Mouse (Mus musculus) liver, postnatal 0 days (tissue): Measurements from ENCODE around the gene Pard3b. TPM values are rescaled to one million over a fixed set of nuclear protein-coding genes. Genes with fewer than 3 reads are reported as not detected.

Experiments
- ATAC-seq: fragments of 200-750 bp; cut with Nextera tagmentation; 2 replicates; pipeline ENCODE4 v1.8.0; 2017; ENCODE audit warnings: mild to moderate bottlenecking, moderate library complexity
- DNase-seq: peaks from one replicate; pipeline ENCODE4 v3.0.0-alpha.2; 2016
- H3K27ac ChIP-seq: fragments of 300-500 bp; sonication (generic); 2 replicates; pipeline ENCODE4 v1.5.1; 2014; ENCODE audit warnings: antibody characterized with exemption, moderate library complexity, mild to moderate bottlenecking, low read depth
- H3K27me3 ChIP-seq: fragments of 300-500 bp; sonication (generic); 2 replicates; pipeline ENCODE4 v1.6.1; 2014; ENCODE audit warnings: low read length, control low read depth, mixed read lengths; ENCODE audit not compliant: insufficient read depth
- H3K36me3 ChIP-seq: fragments of 300-500 bp; sonication (generic); replicated peaks from 2 replicates; pipeline ENCODE4 v1.6.1; 2014; ENCODE audit warnings: mild to moderate bottlenecking, control low read depth, low read length, moderate library complexity, mixed read lengths; ENCODE audit not compliant: insufficient read depth
- H3K4me1 ChIP-seq: fragments of 300-500 bp; sonication (generic); 2 replicates; pipeline ENCODE4 v1.6.1; 2014; ENCODE audit warnings: antibody characterized with exemption, mild to moderate bottlenecking, control low read depth; ENCODE audit not compliant: insufficient read depth
- H3K4me2 ChIP-seq: fragments of 300-500 bp; sonication (generic); 2 replicates; pipeline ENCODE4 v1.6.1; 2014; ENCODE audit warnings: low read depth, mild to moderate bottlenecking, low read length, moderate library complexity, mixed read lengths
- H3K4me3 ChIP-seq: fragments of 300-500 bp; sonication (generic); 2 replicates; pipeline ENCODE4 v1.5.1; 2014; ENCODE audit warnings: low read depth, low read length
- H3K9ac ChIP-seq: fragments of 300-500 bp; sonication (generic); replicated peaks from 2 replicates; pipeline ENCODE4 v1.6.1; 2014; ENCODE audit warnings: mild to moderate bottlenecking, moderate library complexity
- H3K9me3 ChIP-seq: fragments of 300-500 bp; sonication (generic); 2 replicates; pipeline ENCODE4 v1.6.1; 2016; ENCODE audit warnings: mild to moderate bottlenecking, control low read depth, low read length, mixed read lengths
- CTCF ChIP-seq: sonication (generic); IDR thresholded peaks from 2 replicates; pipeline ENCODE4 v1.5.1; 2016; ENCODE audit warnings: antibody characterized with exemption, low read depth
- EP300 ChIP-seq: IDR thresholded peaks from 2 replicates; pipeline ENCODE4 v1.6.1; 2016; ENCODE audit warnings: antibody characterized with exemption, low read depth, mild to moderate bottlenecking
- WGBS: fragments of 180-500 bp; shearing (Covaris S2); extraction: QIAGEN DNeasy Blood & Tissue Kit; methylation state at CpG from one replicate; pipeline ENCODE4 v1.1.7; 2014; ENCODE audit not compliant: insufficient replicate concordance; 5-methylcytosine and 5-hydroxymethylcytosine counted together
- polyA plus RNA-seq: library from polyadenylated mRNA; unstranded; fragments of >200 nt; fragmentation: Nextera tagmentation; extraction: Ambion mirVana; gene quantifications from 2 replicates; pipeline ENCODE4 v1.2.1, GENCODE M21; 2015

Gene Pard3b
- polyA plus RNA-seq, 1 experiment from 2014 or later = 2.8 TPM

- H3K36me3 ChIP-seq = no peaks in the 10 kb centered on the region
- H3K27ac ChIP-seq = no peak overlapping the region
- no peaks in the 10 kb centered on the region for H3K4me1 ChIP-seq
- H3K4me2 ChIP-seq = no peak overlapping the region
- TF ChIP-seq CTCF (no peak), EP300 (no peak)
- H3K9ac ChIP-seq = no peak overlapping the region
- H3K4me3 ChIP-seq = no peak overlapping the region
- ATAC-seq (no peak), DNase-seq (no peak)
- no peaks in the 10 kb centered on the region for H3K27me3 ChIP-seq
- no peaks in the 10 kb centered on the region for H3K9me3 ChIP-seq
- WGBS = 81% methylated on average over 6 of the region's 6 CpGs
Measured at GRCm38 (mm10) chr1:62624836-62625235, 986.2 kb downstream of the Pard3b start.

- Histone ChIP-seq H3K4me2 (no peak overlapping the region), H3K27me3 (no peaks in the 10 kb centered on the region), H3K9ac (no peak overlapping the region), H3K4me3 (no peak overlapping the region), H3K9me3 (no peaks in the 10 kb centered on the region), H3K36me3 (no peaks in the 10 kb centered on the region), H3K4me1 (no peaks in the 10 kb centered on the region), H3K27ac (no peak overlapping the region)
- no peak for TF ChIP-seq EP300
- no peak for TF ChIP-seq CTCF
- 75% methylated on average over 4 of the region's 4 CpGs for WGBS
- no peak for ATAC-seq
- DNase-seq = no peak
Measured at GRCm38 (mm10) chr1:62625332-62625731, 986.7 kb downstream of the Pard3b start.

GRCm38 (mm10) chr1:62625819-62626505 lies 987.3 kb downstream of the Pard3b start:
- 72% methylated on average over 10 of the region's 10 CpGs for WGBS
- no peak overlapping the region for H3K27ac ChIP-seq
- no peaks in the 10 kb centered on the region for H3K9me3 ChIP-seq
- no peak overlapping the region for H3K9ac ChIP-seq
- H3K4me3 ChIP-seq = no peak overlapping the region
- no peak overlapping the region for H3K4me2 ChIP-seq
- H3K27me3 ChIP-seq = no peaks in the 10 kb centered on the region
- DNase-seq (no peak), ATAC-seq (peak; percentile 51)
- no peak for TF ChIP-seq EP300
- TF ChIP-seq CTCF = no peak
- no peaks in the 10 kb centered on the region for H3K36me3 ChIP-seq
- no peaks in the 10 kb centered on the region for H3K4me1 ChIP-seq

- Histone ChIP-seq H3K36me3 (no peaks in the 10 kb centered on the region), H3K27ac (no peak overlapping the region), H3K4me1 (no peaks in the 10 kb centered on the region), H3K27me3 (no peaks in the 10 kb centered on the region), H3K9ac (no peak overlapping the region), H3K4me3 (no peak overlapping the region), H3K9me3 (no peaks in the 10 kb centered on the region), H3K4me2 (no peak overlapping the region)
- ATAC-seq (no peak), DNase-seq (no peak)
- WGBS = 57% methylated on average over 1 of the region's 1 CpGs
- TF ChIP-seq CTCF (no peak), EP300 (no peak)
Measured at GRCm38 (mm10) chr1:62629952-62630351, 991.3 kb downstream of the Pard3b start.

DNA sequence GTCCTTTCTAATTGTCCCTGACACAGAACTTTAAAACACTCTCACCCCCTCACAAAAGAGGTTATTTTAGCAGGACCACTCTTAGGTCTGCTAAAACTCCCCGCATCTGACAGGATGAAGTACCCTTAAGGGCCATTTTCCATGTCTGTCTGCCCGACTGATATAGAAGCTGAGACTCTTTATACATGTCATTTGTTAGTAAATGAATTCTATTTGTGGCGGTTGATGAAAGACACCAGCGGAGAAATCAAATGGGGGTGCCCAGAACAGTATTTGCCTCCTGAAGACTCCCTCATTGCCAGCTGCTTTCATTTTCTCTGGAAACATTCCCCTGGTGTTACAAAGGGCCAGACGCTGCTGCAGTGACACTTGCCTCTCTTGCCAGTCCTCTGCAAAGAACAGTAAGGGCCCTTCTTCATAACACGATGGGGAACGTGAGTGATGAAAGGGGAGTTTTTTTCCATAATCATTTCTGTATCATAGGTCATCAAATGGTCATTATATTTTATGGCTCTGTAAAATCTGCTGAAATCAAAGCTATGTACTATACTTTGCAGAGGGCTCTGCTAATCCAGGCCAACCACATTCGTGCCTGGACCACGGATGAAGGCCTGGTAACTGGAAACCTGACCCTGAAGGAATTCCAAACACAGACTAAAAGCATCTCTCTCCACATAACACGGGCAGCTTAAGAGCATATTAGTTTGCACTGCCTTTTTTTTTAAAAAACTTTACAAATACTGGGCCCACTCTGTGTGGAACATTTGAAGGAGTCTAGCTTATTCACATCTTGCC lies 993.1 kb downstream of the Pard3b start:
- no peak overlapping the region for H3K27ac ChIP-seq
- no peak overlapping the region for H3K4me3 ChIP-seq
- TF ChIP-seq CTCF = no peak
- no peak for TF ChIP-seq EP300
- 75% methylated on average over 10 of the region's 10 CpGs for whole genome bisulfite sequencing
- no peak overlapping the region for H3K4me2 ChIP-seq
- DNase-seq = no peak
- H3K27me3 ChIP-seq = no peaks in the 10 kb centered on the region
- no peaks in the 10 kb centered on the region for H3K4me1 ChIP-seq
- no peaks in the 10 kb centered on the region for H3K36me3 ChIP-seq
- H3K9ac ChIP-seq = no peak overlapping the region
- no peaks in the 10 kb centered on the region for H3K9me3 ChIP-seq
- ATAC-seq = no peak

DNA sequence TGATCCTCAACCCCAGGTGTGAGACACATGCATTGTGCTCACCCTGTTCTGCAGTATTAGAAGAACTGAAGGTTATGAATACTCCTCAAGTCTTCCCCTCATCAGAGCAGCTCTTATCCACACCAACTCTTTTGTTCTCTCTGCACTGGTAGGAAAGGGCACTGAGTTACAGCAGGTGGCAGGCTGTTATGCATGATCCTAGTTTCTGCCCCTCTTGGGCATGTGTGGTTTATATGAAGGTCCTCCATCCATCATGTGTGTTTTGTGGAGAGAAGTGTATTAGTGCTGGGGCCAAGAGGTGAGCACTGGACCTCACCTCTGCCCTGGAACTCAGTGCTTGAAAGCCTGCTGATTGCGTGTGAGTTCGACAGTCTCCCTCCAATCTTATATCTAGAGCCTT lies 994.3 kb downstream of the Pard3b start:
- WGBS = 83% methylated on average over 2 of the region's 2 CpGs
- Histone ChIP-seq H3K4me3 (no peak overlapping the region), H3K27me3 (no peaks in the 10 kb centered on the region), H3K36me3 (no peaks in the 10 kb centered on the region), H3K9me3 (no peaks in the 10 kb centered on the region), H3K4me1 (no peaks in the 10 kb centered on the region), H3K27ac (no peak overlapping the region), H3K9ac (no peak overlapping the region), H3K4me2 (no peak overlapping the region)
- no peak for TF ChIP-seq EP300
- TF ChIP-seq CTCF = no peak
- ATAC-seq (no peak), DNase-seq (no peak)
